Mouse (Mus musculus): Measurements from ENCODE around the gene Nckipsd.

Nckipsd gene

GRCm38 (mm10) chr9:108848419-108848818 is 40.3 kb downstream of the Nckipsd start:
- no peak for DNase-seq (ENCODE audit: low spot score)

- no peak for DNase-seq (ENCODE audit: low spot score)
These were observed 44.8 kb downstream of the Nckipsd start, which contains the start of gene Slc26a6 for GRCm38 (mm10) chr9:108852976-108853375. Slc26a6 (plus strand) TSS chr9:108853283.

- peak; percentile 90 for DNase-seq (ENCODE audit: low spot score)
These were observed 45.6 kb downstream of the Nckipsd start for GRCm38 (mm10) chr9:108853635-108854240.

- DNase-seq (ENCODE audit: low spot score) = peak; percentile 86
These were observed 46.1 kb downstream of the Nckipsd start for GRCm38 (mm10) chr9:108854241-108854696.

GRCm38 (mm10) chr9:108855335-108855734 is 47.2 kb downstream of the Nckipsd start:
- no peak for DNase-seq (ENCODE audit: low spot score)

GRCm38 (mm10) chr9:108858792-108859527 is 50.8 kb downstream of the Nckipsd start:
- DNase-seq (ENCODE audit: low spot score) = no peak

Data from urinary bladder, postnatal 14 days (tissue).